Mouse (Mus musculus): ENCODE measurements around the gene Gm14409. TPM values are rescaled to one million over a fixed set of nuclear protein-coding genes. Genes with fewer than 3 reads are reported as not detected.
"Not testable (repeated sequence)": the region's sequence is repeated elsewhere in the genome, so short reads cannot be mapped to it uniquely, and the experiment has no call there.

Gm14409 gene
- polyA plus RNA-seq (2015; fragmentation: Nextera tagmentation; extraction: Ambion mirVana) = not detected in 2 replicates

DNA sequence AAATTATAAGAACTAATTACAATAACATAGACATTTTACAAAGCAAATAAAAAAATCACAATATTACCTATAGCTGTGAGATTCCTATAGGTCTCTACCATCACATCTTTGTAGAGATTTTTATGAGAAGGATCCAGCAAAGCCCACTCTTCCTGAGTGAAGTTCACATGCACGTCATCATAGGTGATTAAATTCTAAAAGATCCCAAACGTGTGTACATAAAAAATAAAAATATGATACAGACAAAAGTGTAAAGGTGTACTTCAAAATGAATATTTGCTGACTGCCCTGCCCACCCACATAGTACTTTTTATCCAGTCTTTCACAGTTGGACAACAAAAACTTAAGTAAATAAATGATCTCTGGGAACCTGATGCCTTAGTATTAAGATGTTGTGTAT lies at the start of gene Gm14409:
Gm14409 (minus strand) TSS at position 101 of the 400 bp plus-strand sequence.
- not testable (repeated sequence) for H3K4me2 ChIP-seq (ENCODE audit: low read depth, low read length); H3K9me3 ChIP-seq (ENCODE audit: control insufficient read depth, low read length); H3K36me3 ChIP-seq (ENCODE audit: control insufficient read depth, insufficient read depth, low read length); H3K4me1 ChIP-seq (replicated peaks; ENCODE audit: control insufficient read depth, insufficient read depth, low read length); H3K27ac ChIP-seq (ENCODE audit: low read length); H3K27me3 ChIP-seq (ENCODE audit: control insufficient read depth, insufficient read depth, low read depth, low read length); H3K4me3 ChIP-seq (ENCODE audit: low read length); H3K9ac ChIP-seq (ENCODE audit: low read length); ATAC-seq (ENCODE audit: low read depth)
- no CpG with 5 or more reads among the region's 2 CpGs for WGBS

DNA sequence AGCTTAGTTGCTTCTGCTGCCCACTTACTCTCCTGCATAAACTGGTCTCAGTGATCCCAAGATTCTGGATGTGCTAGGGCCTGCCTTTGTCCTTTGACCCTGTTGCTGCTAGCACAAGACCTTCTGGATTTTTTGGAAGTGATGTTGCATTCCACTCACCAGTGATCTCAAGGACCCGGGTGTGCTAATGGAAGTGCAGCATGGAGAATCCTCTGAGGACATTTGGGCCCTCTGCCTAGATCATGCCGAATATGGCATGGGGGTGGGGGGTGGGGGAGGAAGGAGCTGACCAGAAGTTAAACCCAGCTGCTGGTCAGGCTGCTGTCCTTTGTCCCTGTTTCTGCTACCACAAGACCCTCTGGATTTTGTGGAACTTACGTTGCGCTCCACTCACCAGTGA lies 42.8 kb upstream of the Gm14409 start:
- not testable (repeated sequence) for H3K27ac ChIP-seq (ENCODE audit: low read length); H3K27me3 ChIP-seq (ENCODE audit: control insufficient read depth, insufficient read depth, low read depth, low read length); H3K4me1 ChIP-seq (replicated peaks; ENCODE audit: control insufficient read depth, insufficient read depth, low read length); H3K4me2 ChIP-seq (ENCODE audit: low read depth, low read length); H3K36me3 ChIP-seq (ENCODE audit: control insufficient read depth, insufficient read depth, low read length); H3K4me3 ChIP-seq (ENCODE audit: low read length); H3K9ac ChIP-seq (ENCODE audit: low read length); H3K9me3 ChIP-seq (ENCODE audit: control insufficient read depth, low read length)
- peak; percentile 95 for ATAC-seq (ENCODE audit: low read depth)
- 73% methylated on average over 4 of the region's 4 CpGs for WGBS

GRCm38 (mm10) chr2:177304980-177305379 lies 38.1 kb upstream of the Gm14409 start:
- not testable (repeated sequence) for H3K4me2 ChIP-seq (ENCODE audit: low read depth, low read length); H3K36me3 ChIP-seq (ENCODE audit: control insufficient read depth, insufficient read depth, low read length); H3K9ac ChIP-seq (ENCODE audit: low read length); H3K4me1 ChIP-seq (replicated peaks; ENCODE audit: control insufficient read depth, insufficient read depth, low read length); ATAC-seq (ENCODE audit: low read depth); H3K9me3 ChIP-seq (ENCODE audit: control insufficient read depth, low read length); H3K4me3 ChIP-seq (ENCODE audit: low read length); H3K27me3 ChIP-seq (ENCODE audit: control insufficient read depth, insufficient read depth, low read depth, low read length); H3K27ac ChIP-seq (ENCODE audit: low read length)
- WGBS = no CpG with 5 or more reads among the region's 2 CpGs

DNA sequence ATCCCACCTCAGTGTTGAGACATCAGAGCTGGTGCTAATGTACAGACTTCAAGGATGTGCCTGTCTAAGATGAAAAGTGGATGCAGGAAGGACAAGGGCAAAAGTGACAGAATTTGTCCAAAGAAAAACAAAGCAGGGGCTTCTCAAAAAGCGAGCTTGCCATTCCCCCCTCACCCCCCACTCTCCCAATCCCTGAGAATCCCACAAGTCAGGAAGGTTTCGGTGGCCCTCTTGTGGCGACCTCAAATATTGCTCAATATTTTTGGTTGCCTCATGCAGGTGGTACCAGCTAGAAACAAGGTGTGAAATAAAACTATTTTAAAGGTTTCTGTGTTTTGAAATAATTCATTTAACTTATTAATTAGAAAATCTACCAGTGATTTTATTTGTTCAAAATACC lies 16.9 kb upstream of the Gm14409 start:
- H3K27me3 ChIP-seq (ENCODE audit: control insufficient read depth, insufficient read depth, low read depth, low read length); H3K4me2 ChIP-seq (ENCODE audit: low read depth, low read length); H3K4me3 ChIP-seq (ENCODE audit: low read length); ATAC-seq (ENCODE audit: low read depth); H3K27ac ChIP-seq (ENCODE audit: low read length); H3K9me3 ChIP-seq (ENCODE audit: control insufficient read depth, low read length); H3K36me3 ChIP-seq (ENCODE audit: control insufficient read depth, insufficient read depth, low read length); H3K4me1 ChIP-seq (replicated peaks; ENCODE audit: control insufficient read depth, insufficient read depth, low read length); H3K9ac ChIP-seq (ENCODE audit: low read length): not testable (repeated sequence)
- WGBS = 12% methylated on average over 3 of the region's 3 CpGs

- WGBS = 44% methylated on average over 1 of the region's 2 CpGs
- H3K9me3 ChIP-seq (ENCODE audit: control insufficient read depth, low read length); ATAC-seq (ENCODE audit: low read depth): not testable (repeated sequence)
Observed at GRCm38 (mm10) chr2:177277754-177278153, 10.9 kb upstream of the Gm14409 start.

DNA sequence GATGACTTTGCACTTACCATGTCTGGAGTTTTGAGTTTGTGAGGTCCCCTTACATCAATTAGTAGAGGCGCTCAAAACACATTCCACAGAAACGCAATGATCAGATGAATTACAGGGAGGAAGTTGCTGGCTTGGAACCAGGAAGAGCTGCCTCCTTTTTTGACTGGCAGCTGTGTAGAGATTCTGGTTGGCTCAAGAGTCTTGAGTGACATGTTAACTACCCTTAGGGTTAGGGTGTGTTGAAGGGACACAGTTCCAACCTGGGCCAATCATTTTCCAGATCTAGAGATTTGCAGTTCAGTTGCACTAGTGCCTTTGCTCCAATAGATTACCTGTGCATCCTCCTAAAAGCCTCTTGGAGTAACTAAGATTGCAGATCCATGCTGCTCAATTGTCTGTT lies 5.4 kb upstream of the Gm14409 start:
- H3K4me1 ChIP-seq (replicated peaks; ENCODE audit: control insufficient read depth, insufficient read depth, low read length); H3K27me3 ChIP-seq (ENCODE audit: control insufficient read depth, insufficient read depth, low read depth, low read length); H3K27ac ChIP-seq (ENCODE audit: low read length); H3K36me3 ChIP-seq (ENCODE audit: control insufficient read depth, insufficient read depth, low read length); H3K9ac ChIP-seq (ENCODE audit: low read length); H3K4me2 ChIP-seq (ENCODE audit: low read depth, low read length); ATAC-seq (ENCODE audit: low read depth); H3K4me3 ChIP-seq (ENCODE audit: low read length); H3K9me3 ChIP-seq (ENCODE audit: control insufficient read depth, low read length): not testable (repeated sequence)
- WGBS = 75% methylated on average over 2 of the region's 2 CpGs

More at GRCm38 (mm10) chr2:177277754-177278153, 10.9 kb upstream of the Gm14409 start:
- H3K27me3 ChIP-seq (ENCODE audit: control insufficient read depth, insufficient read depth, low read depth, low read length); H3K9ac ChIP-seq (ENCODE audit: low read length); H3K4me3 ChIP-seq (ENCODE audit: low read length); H3K4me2 ChIP-seq (ENCODE audit: low read depth, low read length); H3K27ac ChIP-seq (ENCODE audit: low read length); H3K4me1 ChIP-seq (replicated peaks; ENCODE audit: control insufficient read depth, insufficient read depth, low read length); H3K36me3 ChIP-seq (ENCODE audit: control insufficient read depth, insufficient read depth, low read length): not testable (repeated sequence)

DNA sequence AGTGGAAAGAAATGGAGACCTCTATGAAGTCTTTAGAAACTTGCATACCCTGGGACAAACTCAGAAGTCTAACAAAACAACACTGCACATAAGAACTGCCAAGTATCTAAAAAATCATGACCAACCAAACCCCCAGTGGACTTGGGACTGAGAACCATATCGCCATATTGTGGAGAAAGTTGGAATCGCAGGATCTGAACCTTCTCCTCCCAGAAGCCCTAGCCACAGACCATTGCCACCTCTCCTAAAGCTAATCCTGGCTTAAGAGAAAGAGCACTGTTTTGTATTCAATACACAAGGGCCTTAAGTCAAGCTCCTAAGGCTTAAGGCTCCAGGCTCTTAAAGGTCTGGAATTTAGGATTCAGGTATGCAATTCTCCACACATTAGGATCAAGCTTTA lies 19.4 kb downstream of the Gm14409 start:
- WGBS = 75% methylated on average over 2 of the region's 2 CpGs
- not testable (repeated sequence) for H3K9ac ChIP-seq (ENCODE audit: low read length); H3K27me3 ChIP-seq (ENCODE audit: control insufficient read depth, insufficient read depth, low read depth, low read length); ATAC-seq (ENCODE audit: low read depth); H3K27ac ChIP-seq (ENCODE audit: low read length); H3K4me2 ChIP-seq (ENCODE audit: low read depth, low read length); H3K9me3 ChIP-seq (ENCODE audit: control insufficient read depth, low read length); H3K36me3 ChIP-seq (ENCODE audit: control insufficient read depth, insufficient read depth, low read length); H3K4me1 ChIP-seq (replicated peaks; ENCODE audit: control insufficient read depth, insufficient read depth, low read length); H3K4me3 ChIP-seq (ENCODE audit: low read length)

GRCm38 (mm10) chr2:177230461-177230860 lies 36.4 kb downstream of the Gm14409 start:
- not testable (repeated sequence) for ATAC-seq (ENCODE audit: low read depth); H3K4me1 ChIP-seq (replicated peaks; ENCODE audit: control insufficient read depth, insufficient read depth, low read length); H3K9me3 ChIP-seq (ENCODE audit: control insufficient read depth, low read length); H3K27me3 ChIP-seq (ENCODE audit: control insufficient read depth, insufficient read depth, low read depth, low read length); H3K27ac ChIP-seq (ENCODE audit: low read length); H3K4me3 ChIP-seq (ENCODE audit: low read length); H3K36me3 ChIP-seq (ENCODE audit: control insufficient read depth, insufficient read depth, low read length); H3K4me2 ChIP-seq (ENCODE audit: low read depth, low read length); H3K9ac ChIP-seq (ENCODE audit: low read length)
- WGBS = 51% methylated on average over 2 of the region's 2 CpGs
